Mouse (Mus musculus): ENCODE measurements around the gene Efcab8. TPM values are rescaled to one million over a fixed set of nuclear protein-coding genes. Genes with fewer than 3 reads are reported as not detected.

Efcab8 gene
- total RNA-seq (2021): under 1 TPM; 0.26 to 0.50 TPM
- long read RNA-seq, experiment 1: 0 reads
- long read RNA-seq, experiment 2: 0 reads

GRCm38 (mm10) chr2:153779394-153779981 lies at the start of gene Efcab8:
Efcab8 (plus strand) TSS chr2:153779931.
- DNase-seq: no peak

DNA sequence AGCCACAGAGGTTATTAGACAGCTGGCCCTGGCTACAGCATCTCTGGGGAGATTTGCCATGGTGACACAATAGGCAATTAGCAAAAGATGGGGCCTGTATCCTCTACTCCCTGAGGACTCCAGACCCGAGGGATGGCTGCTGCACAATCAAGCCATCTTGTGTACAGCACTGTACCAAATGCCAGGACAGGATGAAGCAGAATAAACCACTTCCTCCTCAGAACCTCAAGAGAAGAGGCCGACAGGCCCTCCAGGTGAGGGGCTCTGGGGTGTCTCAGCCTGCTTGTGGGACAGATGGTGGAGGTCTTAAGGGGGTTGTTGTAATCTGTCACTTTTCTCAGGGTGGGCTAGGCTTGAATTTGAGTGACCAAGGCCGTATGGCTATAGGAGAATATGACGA lies 45.7 kb upstream of the Efcab8 start:
- no peak for DNase-seq

DNA sequence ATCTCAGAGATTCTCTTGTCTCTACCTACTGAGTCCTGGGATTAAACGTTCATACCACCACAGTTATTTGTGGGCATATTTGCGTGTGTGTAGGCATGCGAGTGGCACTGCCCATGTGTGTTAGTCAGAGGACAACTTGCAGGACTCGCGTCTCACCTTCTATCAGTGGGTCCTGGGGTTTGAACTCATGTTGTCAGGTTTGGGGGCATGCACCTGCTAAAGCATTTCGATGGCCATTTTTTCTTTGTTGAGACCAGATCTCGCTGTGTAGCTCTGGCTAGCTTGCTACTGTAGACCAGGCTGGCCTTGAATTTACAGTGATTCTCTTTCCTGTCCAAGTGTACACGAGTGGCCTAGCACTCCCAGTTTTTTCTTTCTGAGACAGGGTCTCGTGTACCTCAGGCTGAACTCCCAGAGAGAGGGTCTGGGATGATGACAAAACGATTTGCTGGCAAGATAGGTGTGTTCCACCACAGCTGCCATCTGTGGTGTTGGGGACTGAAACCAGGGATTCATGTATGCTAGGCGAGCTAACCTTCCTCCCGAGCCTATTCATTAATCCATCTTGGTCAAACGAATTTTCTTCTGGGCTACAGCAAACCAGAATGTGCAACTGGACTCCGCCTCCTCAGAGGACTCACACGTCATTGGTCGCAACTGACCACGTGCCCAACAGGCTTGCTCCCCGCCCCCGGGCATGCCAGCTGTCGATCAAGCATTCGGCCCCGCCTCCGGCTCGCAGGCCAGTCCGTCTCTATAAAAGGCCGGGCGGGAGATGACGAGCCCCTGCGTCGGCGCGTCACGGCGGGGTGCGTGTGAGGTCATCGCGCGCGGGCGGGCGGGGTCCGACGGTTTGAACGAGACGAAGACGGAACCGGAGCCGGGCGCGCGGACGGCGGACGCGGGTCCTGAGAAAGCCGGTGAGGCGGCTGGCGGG lies 39.0 kb upstream of the Efcab8 start, which contains the start of gene Mapre1:
Mapre1 (plus strand) TSS at position 775 of the 937 bp plus-strand sequence.
- peak; percentile 99 for DNase-seq

DNA sequence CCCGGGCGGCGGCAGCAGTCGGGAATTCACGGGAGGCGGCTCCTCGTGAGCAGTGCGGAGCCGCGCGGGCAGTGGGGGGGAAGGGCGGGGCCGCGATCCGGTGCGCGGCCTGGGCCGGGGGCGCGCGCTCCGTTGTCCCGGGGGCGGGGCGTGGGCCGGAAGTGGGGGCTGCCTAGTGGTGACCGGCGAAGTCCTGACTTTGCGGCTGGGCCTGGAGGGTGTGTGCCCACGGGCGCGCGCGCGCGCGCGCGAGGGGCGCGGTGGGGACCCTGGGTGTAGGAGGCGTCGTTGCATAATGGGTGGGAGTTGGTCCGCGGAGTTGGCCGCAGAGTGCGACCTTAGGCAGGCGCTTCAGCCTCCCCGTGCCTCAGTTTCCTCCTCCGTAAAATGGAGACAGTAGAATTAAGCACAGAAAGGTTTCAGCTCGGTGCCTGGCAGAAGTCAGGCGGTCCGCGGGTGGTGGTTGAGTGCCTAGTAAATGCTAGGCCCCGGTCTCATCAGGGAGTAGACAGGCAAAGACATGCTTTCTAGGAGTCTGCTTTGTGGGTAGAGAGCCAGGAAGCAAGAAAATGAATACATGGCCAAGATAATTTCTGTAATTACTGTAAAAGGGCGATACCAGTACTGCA lies 38.2 kb upstream of the Efcab8 start:
- DNase-seq: peak; percentile 86

GRCm38 (mm10) chr2:153747994-153748393 lies 31.7 kb upstream of the Efcab8 start:
- DNase-seq: no peak

DNA sequence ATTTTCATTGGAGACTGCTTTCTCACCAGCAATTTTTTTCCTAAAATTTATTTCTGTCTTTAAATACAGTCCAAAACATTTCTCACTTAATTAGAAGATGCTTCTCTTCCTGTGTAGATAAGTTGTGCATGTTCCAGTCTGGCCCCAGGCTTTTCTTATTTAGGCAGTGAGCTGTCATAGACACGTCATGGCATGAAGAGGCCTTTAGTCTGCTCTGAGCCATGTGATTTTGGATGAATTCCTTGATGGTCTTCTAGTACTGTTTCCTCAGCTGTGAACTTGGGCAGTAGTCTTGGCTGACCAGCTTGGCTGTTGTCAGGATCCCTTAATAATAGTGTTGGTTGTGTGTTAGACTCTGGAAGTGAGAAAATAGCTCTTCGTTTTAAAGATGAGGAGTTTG lies 29.4 kb upstream of the Efcab8 start:
- no peak for DNase-seq

DNA sequence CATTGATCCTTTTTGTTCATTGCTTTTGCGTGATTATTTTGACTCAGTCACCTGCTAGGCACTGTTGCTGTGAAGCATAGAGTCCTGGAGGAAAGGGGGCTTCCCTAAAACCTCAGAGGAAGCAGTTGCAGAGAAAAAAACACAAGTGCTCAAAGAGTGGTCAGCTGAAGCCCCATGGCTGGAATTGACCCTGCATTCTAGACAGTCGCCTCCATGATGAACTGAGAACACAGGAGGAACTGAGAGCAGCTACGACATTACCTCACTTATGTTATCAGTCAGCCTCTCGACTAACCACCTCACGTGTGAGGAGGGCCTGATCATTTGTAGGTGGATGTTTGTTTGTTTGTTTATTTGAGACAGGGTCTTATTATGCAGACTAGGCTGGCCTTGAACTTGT lies 17.6 kb upstream of the Efcab8 start:
- DNase-seq: no peak

DNA sequence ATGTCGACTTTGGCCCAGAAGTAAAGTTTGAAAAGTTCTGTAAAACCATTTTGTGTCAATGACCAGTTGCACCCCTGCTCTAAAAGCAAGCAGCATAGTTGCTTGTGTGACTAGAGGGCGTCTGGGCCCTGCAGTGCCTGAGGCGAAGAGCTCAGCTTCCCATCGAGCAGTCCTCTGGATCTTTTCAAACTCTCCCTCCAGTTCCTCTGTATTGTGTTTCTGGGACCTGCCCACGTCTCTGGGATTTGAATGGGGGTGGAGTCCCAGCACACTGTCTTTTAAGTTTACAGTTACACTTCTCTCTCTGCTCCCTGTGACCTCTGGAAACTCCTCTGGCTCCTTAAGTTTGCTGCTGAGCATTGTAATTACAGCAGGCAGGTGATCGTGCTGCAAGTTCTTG lies 12.2 kb upstream of the Efcab8 start:
- no peak for DNase-seq

GRCm38 (mm10) chr2:153768881-153769280 lies 10.8 kb upstream of the Efcab8 start:
- DNase-seq: no peak

GRCm38 (mm10) chr2:153772950-153773349 lies 6.8 kb upstream of the Efcab8 start:
- DNase-seq: no peak

DNA sequence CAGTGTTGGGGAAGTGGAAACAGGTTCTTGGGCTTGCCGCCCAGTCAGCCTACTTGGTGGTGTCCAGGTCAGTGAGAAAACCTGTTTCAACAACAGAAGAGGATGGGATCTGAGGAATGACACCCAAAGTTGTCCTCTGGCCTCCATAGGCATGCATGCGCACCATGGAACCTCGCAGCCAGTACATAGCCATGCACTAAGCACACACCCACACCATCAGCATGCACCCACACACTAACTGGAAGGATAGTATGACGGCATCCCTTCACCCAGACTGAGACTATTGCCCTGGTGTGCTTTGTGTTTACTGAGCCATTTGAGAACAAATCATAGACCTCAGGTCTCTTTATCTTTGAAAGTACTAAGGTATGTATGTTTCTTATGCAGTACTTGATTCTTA lies 4.3 kb upstream of the Efcab8 start:
- DNase-seq: no peak

DNA sequence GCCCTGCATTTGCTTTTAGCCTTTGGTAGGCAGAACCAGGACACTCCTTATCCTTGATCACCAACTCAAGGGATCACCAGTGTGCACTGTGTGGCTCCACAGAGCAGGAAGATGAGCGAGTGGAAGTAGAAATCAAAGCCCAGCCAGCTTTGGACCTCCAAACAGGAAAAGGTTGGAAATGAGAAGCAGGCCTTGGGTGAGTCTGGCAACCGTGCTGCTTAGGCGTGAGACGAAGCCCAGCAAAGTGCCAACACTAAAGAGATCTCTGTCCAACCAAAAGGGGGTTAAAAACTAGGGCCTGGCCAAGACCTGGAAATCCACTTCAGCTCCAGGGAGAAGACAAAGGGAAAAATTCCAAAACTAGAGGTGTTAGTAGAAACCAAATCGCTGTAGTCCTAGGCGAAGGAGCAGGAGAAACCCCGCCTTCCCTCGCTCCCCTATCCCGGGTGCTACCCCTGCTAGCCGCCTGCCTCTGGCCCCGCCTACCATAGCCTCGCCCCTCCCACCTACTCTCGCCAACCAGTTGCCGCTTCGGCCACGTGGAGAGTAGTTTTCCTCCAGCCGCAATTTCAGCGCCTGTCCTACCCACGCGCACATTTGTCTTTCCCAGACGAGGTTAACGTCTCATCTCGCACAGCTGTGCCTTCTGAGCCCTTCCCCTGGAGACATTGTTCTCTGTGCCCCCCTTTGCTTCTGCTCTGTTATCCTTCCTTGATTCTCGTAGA lies 931 bp upstream of the Efcab8 start:
- peak; percentile 83 for DNase-seq

DNA sequence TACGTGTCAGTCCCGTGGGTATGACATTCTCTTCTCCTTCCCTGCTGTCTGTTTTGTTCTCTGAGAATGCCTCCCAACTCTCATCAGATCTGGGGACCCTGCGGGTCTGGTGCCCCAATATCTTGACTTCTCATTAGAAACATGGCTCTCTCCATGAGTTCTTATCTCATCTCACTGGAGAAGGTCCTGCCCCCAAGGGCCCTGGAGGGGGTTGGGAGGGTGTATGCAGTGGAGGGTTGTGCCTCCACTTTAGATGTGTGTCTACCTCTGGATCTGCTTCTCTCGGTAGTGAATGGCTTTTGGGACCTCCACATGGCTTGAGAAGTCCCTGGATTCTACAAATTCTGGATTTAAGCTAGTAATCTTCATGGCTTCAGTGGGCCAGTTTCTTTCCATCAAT lies 1.4 kb downstream of the Efcab8 start:
- DNase-seq: no peak

DNA sequence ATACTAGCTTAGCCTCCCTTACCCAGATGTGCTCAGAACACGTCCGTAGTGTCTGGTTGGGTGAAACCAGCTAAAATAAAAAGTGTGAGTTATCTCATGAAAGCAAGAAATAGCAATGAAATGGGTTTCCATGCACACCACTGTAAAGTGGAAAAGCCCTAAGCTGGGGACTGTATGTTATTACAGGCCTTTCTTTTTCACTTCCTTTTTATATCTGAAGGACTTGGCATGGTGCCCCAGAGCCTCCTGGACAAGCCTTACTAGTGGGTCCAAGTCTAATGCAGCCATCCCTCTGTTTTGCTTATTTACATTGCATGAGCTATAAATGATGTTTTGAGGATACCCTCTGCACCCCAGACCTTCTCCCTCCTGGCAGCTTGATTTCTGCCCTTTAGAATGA lies 4.9 kb downstream of the Efcab8 start:
- DNase-seq: peak; percentile 34

DNA sequence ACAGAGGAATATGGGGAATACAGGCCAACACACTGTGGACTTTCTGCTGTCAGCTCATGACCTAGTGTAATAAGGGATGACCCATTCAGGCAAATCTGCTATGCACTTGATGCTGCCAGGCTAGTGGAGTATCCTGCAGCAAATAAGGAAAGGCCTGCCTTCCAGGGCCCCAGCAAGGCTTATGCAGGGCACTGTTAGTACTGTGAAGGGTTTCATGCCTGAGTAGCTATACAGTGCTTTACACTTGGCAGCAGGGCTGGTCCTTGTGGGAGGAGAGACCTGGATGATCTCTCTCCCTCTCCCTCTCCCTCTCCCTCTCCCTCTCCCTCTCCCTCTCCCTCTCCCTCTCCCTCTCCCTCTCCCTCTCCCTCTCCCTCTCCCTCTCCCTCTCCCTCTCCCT lies 13.6 kb downstream of the Efcab8 start:
- no peak for DNase-seq

DNA sequence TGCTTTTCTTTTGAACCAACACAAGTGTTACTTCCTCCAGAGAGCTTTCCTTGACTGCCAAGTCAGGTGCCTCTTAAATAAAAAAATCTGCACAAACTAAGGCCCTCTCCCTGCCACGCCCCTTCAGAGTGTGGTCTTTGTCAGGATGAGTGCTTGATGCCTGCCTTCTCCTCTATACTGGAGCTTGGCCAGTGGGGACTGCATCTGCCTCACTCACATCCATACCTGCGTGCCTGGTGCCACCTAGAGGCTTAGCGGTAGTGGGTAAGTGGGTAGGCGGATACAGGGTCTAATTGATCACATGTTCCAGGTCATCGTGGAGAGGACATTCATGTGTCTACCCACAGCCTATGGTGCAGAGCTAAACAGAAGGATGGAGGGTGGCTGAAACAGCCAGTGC lies 15.4 kb downstream of the Efcab8 start:
- no peak for DNase-seq

GRCm38 (mm10) chr2:153807464-153807863 lies 27.7 kb downstream of the Efcab8 start:
- DNase-seq: peak; percentile 58

DNA sequence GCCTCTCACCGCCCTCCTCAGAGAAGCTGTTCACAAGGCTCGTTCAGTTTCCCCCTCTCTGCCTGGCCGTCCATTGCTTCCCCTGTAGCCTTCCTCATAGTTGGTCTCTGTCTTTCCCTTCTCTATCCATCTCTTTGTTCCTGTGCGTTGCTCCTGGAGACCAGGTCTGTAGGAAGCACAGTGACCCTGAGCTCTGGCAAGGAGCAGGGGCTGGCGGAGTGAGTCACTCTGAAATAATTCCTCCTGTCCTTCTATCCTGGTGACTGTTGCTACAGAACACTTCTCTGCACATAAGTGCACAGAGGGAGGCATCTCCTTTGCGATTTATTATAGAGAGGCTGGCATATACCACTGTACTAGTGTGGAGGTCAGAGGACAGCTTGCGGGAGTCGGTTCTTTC lies 28.4 kb downstream of the Efcab8 start:
- no peak for DNase-seq

DNA sequence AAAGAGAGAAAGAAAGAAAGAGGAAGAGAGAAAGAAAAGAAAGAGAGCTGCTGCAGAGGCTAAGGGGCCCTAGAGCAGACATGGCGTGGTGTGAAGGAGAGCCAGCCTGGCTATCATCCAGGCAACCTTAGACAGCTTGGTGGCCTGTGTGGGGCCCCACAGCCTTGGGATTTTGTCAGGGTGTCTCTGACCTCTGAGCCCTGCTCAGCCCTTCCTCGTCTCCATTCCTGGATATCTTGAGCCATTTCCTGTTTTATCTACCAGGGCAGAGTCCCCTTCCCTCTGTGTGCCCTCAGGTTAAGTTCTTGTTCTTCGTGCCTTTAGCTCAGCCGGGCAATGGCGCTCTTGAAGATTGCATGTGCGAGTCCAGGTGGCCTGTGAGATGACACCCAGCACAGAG lies 29.1 kb downstream of the Efcab8 start:
- no peak for DNase-seq

GRCm38 (mm10) chr2:153809921-153810320 lies 30.2 kb downstream of the Efcab8 start:
- no peak for DNase-seq

DNA sequence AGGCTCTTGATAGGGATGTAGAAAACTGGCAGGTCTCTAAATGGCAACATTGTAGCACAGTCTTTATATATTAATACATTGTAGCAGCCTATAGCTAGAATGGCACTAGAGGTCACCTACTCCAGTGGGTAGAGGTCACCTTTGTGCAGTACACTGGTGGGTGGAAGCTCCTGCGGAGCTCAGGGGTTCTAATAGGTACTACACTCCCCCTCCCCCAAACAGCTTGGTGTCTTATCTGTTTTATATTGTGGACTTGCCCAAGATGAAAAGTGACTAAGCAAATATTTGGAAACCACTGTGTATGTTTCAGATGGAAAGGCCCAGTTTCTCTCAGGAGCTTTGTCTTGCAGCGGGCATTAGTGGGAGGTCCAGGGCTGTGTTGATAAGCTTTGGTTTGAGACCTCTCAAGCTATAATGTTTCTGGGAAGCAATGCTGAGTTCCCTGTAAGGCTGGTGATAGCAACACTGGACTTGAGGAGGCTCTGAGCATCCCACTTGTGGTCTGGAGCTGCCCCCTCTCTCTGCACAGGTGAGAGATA lies 42.3 kb downstream of the Efcab8 start:
- no peak for DNase-seq

- DNase-seq: peak; percentile 44
Observed at GRCm38 (mm10) chr2:153824593-153824992, 44.9 kb downstream of the Efcab8 start.
